Comparison of ENCODE assay signal across 8 mouse cellular contexts in the genomic region with DNA sequence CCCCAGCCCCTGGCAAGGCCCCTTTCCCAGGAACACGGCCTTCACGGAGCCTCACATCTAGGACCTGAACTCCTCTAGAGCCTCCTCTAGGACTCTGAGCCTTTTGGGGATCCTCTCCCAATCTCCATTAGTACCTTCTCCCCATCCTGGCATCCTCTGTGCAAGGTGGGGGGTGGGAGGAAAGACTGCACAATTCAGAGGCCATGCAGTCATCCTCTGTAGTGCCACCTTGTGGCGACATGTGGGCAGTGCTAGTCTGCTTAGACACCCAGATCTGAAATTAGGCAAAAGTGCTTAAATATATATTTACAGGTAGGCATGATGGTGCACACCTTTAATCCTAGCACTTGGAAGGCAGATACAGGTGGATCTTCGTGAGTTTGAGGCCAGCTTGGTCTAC. TPM values are rescaled to one million over a fixed set of nuclear protein-coding genes. Genes with fewer than 3 reads are reported as not detected.
DNase-seq lines count a peak whose midpoint lies in the region; ATAC-seq lines count a peak whose summit lies in the region.

No protein-coding gene starts in this region.

- 44% methylated on average over 4 of the region's 4 CpGs for WGBS in forebrain, embryonic 10.5 days
- WGBS in forebrain, embryonic 15.5 days: 46% methylated on average over 4 of the region's 4 CpGs
- WGBS in liver, embryonic 13.5 days (ENCODE audit: insufficient replicate concordance): 44% methylated on average over 4 of the region's 4 CpGs

- no peak overlapping the region for H3K27ac ChIP-seq in forebrain, embryonic 10.5 days
- H3K27ac ChIP-seq in forebrain, embryonic 15.5 days (replicated peaks): no peak overlapping the region
- H3K27ac ChIP-seq in liver, embryonic 13.5 days: no peak overlapping the region

- H3K4me3 ChIP-seq in forebrain, embryonic 10.5 days: no peak overlapping the region
- H3K4me3 ChIP-seq in forebrain, embryonic 15.5 days: no peak overlapping the region
- no peak overlapping the region for H3K4me3 ChIP-seq in liver, embryonic 13.5 days (replicated peaks)

- no peak for ATAC-seq in forebrain, embryonic 15.5 days (replicated peaks)
- no peak for ATAC-seq in liver, embryonic 13.5 days (ENCODE audit: low read depth)

- H3K9ac ChIP-seq in forebrain, embryonic 15.5 days (replicated peaks): no peak overlapping the region
- no peak overlapping the region for H3K9ac ChIP-seq in liver, embryonic 13.5 days

- peaks cover 24% of the 10 kb centered on the region for H3K4me1 ChIP-seq in forebrain, embryonic 10.5 days
- H3K4me1 ChIP-seq in forebrain, embryonic 15.5 days: peaks cover 28% of the 10 kb centered on the region
- no peaks in the 10 kb centered on the region for H3K4me1 ChIP-seq in liver, embryonic 13.5 days (replicated peaks)

- H3K4me2 ChIP-seq in forebrain, embryonic 15.5 days (replicated peaks): no peak overlapping the region
- H3K4me2 ChIP-seq in liver, embryonic 13.5 days: no peak overlapping the region

- DNase-seq in forebrain, embryonic 10.5 days (ENCODE audit: extremely low spot score, low spot score): peak; percentile 44
- peak; percentile 24 to 58 for DNase-seq in spleen, postnatal 10 days (ENCODE audit: low spot score in 2 of 2)
- no peak for DNase-seq in spleen, postnatal 14 days (ENCODE audit: low spot score in 2 of 2)
- DNase-seq in cerebellum, postnatal 14 days: peak; percentile 86 to 90
- DNase-seq in induced T-regulatory cell, adult 2 months (ENCODE audit: low read depth): peak; percentile 63
- peak; percentile 13 for DNase-seq in liver, embryonic 13.5 days
- peak; percentile 75 for DNase-seq in right cerebral cortex, postnatal 4 days

- no peaks in the 10 kb centered on the region for H3K9me3 ChIP-seq in forebrain, embryonic 10.5 days
- no peaks in the 10 kb centered on the region for H3K9me3 ChIP-seq in forebrain, embryonic 15.5 days
- H3K9me3 ChIP-seq in liver, embryonic 13.5 days (replicated peaks): no peaks in the 10 kb centered on the region

- peaks cover 36% of the 10 kb centered on the region for H3K27me3 ChIP-seq in forebrain, embryonic 10.5 days (ENCODE audit: poor library complexity, severe bottlenecking)
- H3K27me3 ChIP-seq in forebrain, embryonic 15.5 days: 0 out of 2 replicates have a peak, but pooled peaks cover 3% of the 10 kb centered on the region
- H3K27me3 ChIP-seq in liver, embryonic 13.5 days: peaks cover 29% of the 10 kb centered on the region

- no peaks in the 10 kb centered on the region for H3K36me3 ChIP-seq in forebrain, embryonic 10.5 days (replicated peaks)
- H3K36me3 ChIP-seq in forebrain, embryonic 15.5 days: no peaks in the 10 kb centered on the region
- H3K36me3 ChIP-seq in liver, embryonic 13.5 days: no peaks in the 10 kb centered on the region

RNA-seq across cellular contexts. Expression of a gene that starts 15.0 kb away (rescaled TPM):
- 0.43 and 0.47 TPM in 2 replicates for polyA plus RNA-seq in forebrain, embryonic 10.5 days (2016; fragmentation: Nextera tagmentation; extraction: Ambion mirVana)
- polyA plus RNA-seq in forebrain, embryonic 15.5 days (2015; fragmentation: Nextera tagmentation; extraction: Ambion mirVana): 0.51 and 1.1 TPM in 2 replicates
- polyA plus RNA-seq in liver, embryonic 13.5 days (2015; fragmentation: Nextera tagmentation; extraction: Ambion mirVana): not detected in 2 replicates

Comparison
In these comparisons a context has a peak if more than half of its experiments do, and no peak if none do; other contexts are left out.
1. DNase-seq: peak in forebrain, embryonic 10.5 days (single experiment), spleen, postnatal 10 days (2 of 2), cerebellum, postnatal 14 days (2 of 2), induced T-regulatory cell, adult 2 months (single experiment), liver, embryonic 13.5 days (single experiment) and right cerebral cortex, postnatal 4 days (single experiment); none in spleen, postnatal 14 days (0 of 2).